Mouse (Mus musculus) inflammation-experienced regulatory T-cells, adult 6 months (primary cell): Measurements from ENCODE around the gene Scarb1. TPM values are rescaled to one million over a fixed set of nuclear protein-coding genes. Genes with fewer than 3 reads are reported as not detected.

ENCODE experiments used
- ATAC-seq: one replicate; pipeline ENCODE4 v1.8.0; 2017
- polyA plus RNA-seq, 3 experiments: library from polyadenylated mRNA; unstranded; fragments of 100-300 nt; shearing (Covaris generic); gene quantifications; one replicate each; pipeline ENCODE4 v1.2.1; 2017

Scarb1 gene
- polyA plus RNA-seq, 3 experiments from 2014 or later = 3.7 to 11.8 (median 6.6) TPM

DNA sequence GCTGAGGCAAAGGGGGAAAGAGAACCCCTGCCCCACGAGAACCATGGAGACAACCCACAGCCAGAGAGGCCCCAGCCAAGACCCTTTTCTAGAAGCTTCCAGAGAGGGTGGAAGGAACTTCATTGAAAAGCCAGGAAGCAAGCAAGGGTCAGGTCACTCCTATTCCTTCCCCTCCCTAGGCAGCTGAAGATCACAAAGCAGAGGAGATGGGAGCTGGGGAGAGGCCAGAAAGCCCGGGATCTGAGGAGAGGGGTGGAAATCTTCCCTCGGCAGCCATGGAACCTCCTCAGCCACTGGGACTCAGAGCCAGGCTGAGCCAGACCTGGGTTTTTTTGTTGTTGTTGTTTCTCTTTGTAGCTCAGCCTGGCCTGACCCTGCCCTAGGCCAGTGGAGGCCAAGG, 9.8 kb downstream of the Scarb1 start:
- ATAC-seq = no peak

- no peak for ATAC-seq
These were observed 10.2 kb downstream of the Scarb1 start for GRCm38 (mm10) chr5:125330656-125331055.

- ATAC-seq = no peak
These were observed 10.7 kb downstream of the Scarb1 start for GRCm38 (mm10) chr5:125330191-125330590.

- no peak for ATAC-seq
These were observed 13.1 kb downstream of the Scarb1 start for GRCm38 (mm10) chr5:125327596-125328385.

DNA sequence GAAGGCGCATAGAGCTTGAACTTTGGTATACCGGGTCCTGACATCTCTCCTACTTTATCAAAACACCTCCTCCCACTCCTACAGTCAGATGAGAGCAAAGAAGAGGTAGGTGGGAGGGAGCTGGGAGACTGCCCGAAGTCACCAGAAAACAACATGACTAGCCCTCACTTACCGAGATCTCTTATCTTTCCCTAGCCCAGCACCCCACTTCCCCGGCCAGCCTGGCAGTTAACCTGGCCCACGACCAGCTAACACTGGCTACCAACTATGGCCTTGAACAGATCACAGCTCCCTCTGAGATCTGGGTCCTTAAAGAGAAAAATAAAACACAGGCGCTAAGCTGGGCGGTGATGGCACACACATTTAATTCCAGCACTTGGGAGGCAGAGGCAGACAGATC, 14.5 kb downstream of the Scarb1 start:
- no peak for ATAC-seq

GRCm38 (mm10) chr5:125325931-125326330, 15.0 kb downstream of the Scarb1 start:
- no peak for ATAC-seq

GRCm38 (mm10) chr5:125325285-125325684, 15.6 kb downstream of the Scarb1 start:
- ATAC-seq = no peak

GRCm38 (mm10) chr5:125323939-125324480, 16.9 kb downstream of the Scarb1 start:
- no peak for ATAC-seq

- no peak for ATAC-seq
These were observed 17.8 kb downstream of the Scarb1 start for GRCm38 (mm10) chr5:125323128-125323527.

DNA sequence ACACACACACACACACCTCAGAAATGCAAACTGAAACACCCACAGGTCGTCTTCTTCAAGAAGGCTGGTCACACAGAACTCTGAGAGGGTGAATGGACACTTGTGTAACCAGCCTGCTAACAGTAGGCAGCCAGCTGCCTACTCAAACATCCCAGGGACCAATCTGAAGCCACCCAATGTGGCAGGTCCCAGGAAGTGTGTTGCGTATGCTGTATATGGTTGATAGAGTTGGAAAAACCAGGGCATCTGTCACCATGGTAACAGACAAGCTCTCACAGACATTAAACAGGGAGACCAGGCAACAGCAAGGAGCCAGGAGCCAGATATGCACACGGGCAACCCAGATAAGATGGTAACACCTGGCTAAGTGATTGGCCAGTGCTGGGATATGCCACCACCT, 19.1 kb downstream of the Scarb1 start:
- no peak for ATAC-seq

- ATAC-seq = no peak
These were observed 21.7 kb downstream of the Scarb1 start for GRCm38 (mm10) chr5:125319057-125319800.

DNA sequence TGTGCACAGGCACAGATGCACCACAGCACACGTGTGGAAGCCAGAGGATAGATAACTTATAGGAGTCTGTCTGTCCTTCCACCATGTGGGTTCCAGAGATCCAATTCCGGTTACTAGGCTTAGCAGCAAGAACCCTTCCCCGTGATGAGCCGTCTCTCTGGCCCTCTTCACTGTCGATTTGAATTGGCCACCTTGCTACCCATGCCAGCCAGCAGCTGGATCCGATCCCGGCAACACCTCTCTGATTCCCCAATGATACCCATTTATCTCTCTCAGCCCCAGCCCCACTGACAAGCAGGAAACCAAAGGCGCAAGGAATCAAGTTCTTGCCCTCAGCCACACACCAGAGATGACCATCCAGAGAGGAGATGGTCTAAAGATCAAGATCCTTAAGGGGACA, 22.9 kb downstream of the Scarb1 start:
- ATAC-seq = no peak

GRCm38 (mm10) chr5:125317296-125317695, 23.6 kb downstream of the Scarb1 start:
- no peak for ATAC-seq

DNA sequence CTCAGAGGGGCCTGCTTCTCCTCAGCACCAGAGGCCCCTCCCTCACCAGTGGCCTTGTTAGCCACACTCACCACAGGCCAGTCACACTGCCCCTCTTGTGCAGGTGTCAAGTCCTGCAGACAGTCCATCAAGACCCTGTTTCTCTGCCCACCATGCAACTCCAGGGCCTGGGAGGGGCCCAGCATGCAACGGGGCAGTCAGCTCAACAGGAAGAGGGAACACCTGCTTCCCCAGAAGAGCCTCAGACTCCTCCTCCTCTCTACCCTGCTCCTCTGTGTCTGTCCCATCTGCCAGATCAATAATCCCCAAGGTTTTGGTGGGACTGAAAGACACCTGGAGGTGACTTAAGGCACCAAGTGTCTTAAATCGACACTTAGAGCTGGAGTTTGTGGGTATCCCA, 24.1 kb downstream of the Scarb1 start:
- ATAC-seq = no peak

DNA sequence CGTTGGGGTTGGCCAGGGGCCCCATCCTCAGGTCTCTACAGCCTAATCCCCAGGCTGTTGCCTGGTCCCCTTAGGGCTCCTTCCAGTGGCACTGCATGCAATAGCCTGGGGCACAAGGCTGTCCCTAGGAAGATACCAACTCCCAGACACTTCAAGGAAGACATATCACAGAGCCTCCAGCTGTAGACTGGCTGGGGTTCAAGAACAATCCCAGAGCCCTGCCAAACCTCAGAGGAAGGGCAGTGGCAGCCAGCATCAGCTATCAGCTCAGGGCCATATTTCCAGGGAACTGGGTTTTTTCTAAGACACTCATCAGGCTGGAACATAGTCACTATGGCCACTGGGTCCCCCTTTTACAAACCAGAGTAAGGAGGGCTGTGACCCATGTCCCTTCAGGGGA, 25.8 kb downstream of the Scarb1 start:
- ATAC-seq = no peak

GRCm38 (mm10) chr5:125313991-125314390, 26.9 kb downstream of the Scarb1 start:
- ATAC-seq = no peak

DNA sequence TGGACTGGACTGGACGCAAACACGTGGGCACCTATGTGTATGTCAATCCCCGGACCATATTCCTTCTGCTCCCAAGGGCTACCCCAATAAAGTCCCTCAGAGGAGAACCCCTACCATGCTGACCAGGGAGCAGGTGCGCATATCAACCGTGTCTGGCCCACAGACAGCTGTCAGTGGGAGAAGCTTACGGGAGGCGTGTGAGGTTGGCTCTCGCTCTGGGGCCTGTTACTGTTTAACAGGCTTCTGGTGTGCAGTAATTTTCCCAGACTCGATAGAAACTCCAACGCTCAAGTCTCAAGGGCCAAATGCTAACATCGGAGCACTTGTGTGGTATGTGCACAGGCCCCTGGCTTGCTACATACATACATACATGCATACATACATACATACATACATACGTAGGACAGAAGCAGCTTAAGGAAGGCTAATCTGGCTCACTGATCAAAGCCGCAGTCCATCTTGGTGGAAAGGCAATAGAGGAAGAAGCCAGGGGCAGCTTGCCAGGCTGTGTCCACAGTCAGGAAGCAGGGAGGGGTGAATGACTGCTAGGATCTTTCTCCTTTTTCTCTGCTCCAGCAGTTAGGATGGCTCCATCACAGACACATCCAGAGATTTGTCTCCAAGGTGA, 27.8 kb downstream of the Scarb1 start:
- no peak for ATAC-seq

- ATAC-seq = no peak
These were observed 29.9 kb downstream of the Scarb1 start for GRCm38 (mm10) chr5:125310986-125311385.

DNA sequence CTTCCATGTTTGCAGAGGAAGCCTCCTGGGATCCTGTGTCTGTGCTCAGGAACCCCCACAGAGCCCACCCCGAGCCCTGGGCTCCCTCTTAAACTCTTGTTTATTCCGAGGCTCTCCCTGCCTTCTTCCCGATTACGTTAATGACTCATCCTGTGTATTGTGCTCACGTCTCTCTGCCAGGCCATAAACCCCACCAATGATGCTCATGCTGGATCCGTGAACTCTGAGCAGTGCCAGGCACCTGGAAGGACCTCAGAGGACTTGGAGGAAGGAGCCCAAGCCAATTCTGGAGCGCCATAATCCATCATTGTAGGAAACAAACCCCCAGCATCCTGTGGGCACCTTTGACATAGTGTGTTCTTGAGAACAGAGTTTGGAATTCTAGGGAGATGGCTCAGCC, 31.7 kb downstream of the Scarb1 start:
- ATAC-seq = no peak

- no peak for ATAC-seq
These were observed 34.1 kb downstream of the Scarb1 start for GRCm38 (mm10) chr5:125306824-125307223.

- no peak for ATAC-seq
These were observed 34.5 kb downstream of the Scarb1 start for GRCm38 (mm10) chr5:125306372-125306771.

- no peak for ATAC-seq
These were observed 35.4 kb downstream of the Scarb1 start for GRCm38 (mm10) chr5:125305229-125306081.
